Mouse (Mus musculus) layer of hippocampus, adult 18-20 months (tissue): ENCODE results near the gene Xcr1. TPM values are rescaled to one million over a fixed set of nuclear protein-coding genes. Genes with fewer than 3 reads are reported as not detected.

Experiments used
- DNase-seq, 2 experiments: peaks; one replicate each; pipeline ENCODE4 v3.0.0; 2022; ENCODE audit warnings: low spot score in 2 of 2
- total RNA-seq, 2 experiments: library from RNA; stranded (reverse); gene quantifications; 2 replicates each; pipeline ENCODE4 v1.2.3; 2021

Xcr1 gene
- total RNA-seq, 2 experiments from 2014 or later: not detected

DNA sequence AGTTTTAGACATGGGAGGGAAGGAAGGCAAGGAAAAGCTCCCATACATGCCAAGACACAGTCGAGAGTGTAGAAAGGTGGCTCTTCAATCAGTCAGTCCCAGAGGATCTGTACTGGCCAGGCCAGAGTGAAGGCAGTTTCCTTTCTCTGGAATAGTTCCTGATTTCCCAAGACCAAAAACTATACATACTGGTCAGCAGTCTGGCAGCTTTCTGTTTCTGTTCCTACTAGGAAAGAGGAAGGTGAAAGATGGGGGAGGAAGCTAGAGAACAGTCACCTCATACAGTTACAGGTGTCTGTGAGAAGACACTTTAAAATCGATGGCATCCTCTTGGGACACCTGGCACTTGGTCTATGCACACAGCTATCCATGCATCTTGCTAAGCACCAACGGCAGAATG lies 46.4 kb downstream of the Xcr1 start:
- DNase-seq: no peak

DNA sequence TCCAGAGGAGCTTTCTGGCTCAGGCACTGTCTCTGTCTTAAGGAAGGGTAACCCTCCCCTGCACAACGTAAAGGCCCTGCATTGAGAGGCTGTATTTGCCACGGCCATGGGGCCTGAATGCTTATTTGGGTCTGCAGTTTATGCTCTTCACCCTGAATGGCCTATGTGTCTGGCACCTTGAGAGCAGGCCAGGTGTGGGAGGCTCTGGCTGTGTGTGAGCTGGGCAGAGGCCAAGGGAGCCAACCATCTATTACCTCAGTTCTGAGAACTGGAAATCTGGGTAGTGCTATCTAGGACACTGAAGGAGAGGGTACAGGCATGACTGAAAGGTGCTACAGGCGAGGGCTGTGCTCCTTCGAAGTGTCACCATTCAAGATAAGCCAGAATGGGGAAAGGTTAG lies 47.0 kb downstream of the Xcr1 start:
- DNase-seq: no peak

DNA sequence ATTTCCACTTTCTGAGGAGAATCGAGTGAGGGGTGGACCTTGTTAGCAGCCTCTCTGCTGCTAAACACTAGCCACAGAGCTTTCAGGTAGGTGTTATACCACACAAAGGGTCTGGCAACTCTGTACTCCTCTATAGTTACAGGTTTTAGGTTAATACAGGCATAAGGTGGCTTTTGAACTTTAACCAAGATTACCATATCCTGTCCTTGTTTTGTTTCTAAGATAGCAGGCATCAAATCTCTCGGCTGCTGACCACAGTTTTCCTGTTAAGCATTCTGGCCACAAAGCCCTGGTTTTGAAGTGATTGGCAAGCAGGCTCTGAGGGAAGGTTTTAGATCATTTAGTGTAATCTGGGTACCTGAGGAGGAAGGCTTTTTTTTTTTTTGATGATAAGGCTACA lies 47.5 kb downstream of the Xcr1 start:
- no peak for DNase-seq

DNA sequence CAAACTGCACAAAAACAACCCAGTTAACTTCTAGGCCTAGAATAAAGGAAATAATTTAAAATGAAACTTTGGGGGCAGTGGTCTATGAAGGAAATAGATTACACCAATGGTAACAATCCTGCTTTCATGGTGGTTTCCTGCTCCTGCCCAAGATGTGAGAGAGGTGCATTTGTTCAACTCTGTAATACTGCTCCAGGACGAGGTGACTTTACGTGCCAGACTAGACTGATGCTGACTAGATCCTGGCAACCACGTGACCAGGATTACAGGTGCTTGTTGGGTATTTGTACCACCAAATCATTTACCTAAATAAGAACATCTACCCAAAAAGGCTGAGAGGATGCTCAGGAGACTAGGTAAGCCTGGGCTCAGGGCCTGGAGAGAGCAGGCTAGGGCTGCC lies 50.0 kb downstream of the Xcr1 start:
- no peak for DNase-seq

DNA sequence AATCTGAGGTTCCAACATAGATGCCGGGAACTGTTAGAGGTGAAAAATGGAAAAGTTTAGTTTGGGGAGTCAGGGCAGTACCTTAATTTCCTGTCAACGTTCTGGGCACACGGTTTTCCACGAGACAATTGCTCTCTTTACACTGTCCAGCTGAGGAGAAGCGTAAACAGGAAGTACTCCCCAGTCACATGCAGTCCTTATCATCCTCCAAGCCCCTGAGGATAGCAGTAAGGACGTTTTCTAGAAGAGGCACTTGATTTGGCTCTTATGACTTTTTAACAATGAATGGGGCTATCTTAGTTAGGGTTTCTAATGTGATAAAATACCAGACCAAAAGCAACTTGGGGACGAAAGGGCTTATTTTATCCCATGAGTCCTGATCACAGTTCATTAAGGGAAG lies 53.2 kb downstream of the Xcr1 start:
- DNase-seq: no peak

DNA sequence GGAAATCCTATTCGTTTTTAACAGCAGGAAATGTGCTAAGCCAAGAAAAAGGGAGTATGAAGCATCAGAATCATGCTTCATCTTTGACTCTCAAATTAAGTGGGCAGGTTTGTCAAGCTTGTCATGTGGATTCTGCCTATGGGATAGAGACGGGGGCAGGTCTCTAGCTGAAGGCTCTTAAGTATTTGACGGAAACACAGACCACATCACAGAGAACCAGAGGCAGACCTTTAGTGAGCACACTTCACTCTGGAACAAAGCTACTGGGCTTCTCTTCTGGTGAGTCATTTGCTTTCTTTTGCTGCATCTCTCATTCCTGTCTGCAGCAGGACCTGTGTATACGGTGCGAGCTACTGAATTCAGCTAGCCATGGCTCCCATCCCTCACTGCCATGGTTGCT lies 55.6 kb downstream of the Xcr1 start, which contains the start of gene Cxcr6:
Gene Cxcr6 (plus strand): TSS at position 209 of the 400 bp plus-strand sequence.
- no peak for DNase-seq

DNA sequence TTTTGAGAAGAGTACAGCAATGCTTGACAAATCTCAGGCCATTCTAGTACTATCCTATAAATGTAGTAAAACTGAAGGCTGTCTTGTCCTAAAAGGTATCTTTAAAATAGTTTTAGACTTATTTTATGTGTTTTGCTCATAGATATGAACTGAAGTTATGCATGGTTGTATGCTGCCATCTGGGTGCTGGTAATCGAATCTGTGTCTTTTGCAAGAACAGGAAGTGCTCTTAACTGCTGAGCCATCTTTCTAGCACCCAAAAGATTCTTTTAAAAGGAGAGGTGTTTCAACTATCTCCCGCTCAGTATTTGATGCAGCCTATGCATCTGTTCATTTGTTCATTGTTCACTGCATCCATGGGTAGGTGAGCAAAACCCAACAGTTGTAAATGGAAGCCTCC lies 56.6 kb downstream of the Xcr1 start:
- DNase-seq: no peak

DNA sequence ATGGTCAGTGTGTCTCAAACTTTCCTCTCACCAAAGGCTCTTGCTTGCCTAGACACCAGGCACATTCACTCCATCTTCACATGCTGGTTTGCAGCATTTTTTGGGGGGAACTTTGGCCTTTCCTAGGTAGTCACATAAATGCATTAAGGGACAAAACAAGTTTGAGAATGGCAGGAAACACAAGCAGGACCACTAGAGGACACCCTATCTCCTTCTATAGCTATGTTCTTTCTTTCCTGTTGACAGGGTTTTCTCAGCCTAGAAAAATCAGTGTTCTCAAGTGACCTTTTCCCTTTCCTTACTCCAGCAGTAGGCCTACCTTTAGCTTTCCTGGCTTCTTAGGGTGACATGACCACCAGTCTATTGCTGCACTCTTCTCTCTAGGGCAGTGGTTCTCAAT lies 58.9 kb downstream of the Xcr1 start:
- no peak for DNase-seq

DNA sequence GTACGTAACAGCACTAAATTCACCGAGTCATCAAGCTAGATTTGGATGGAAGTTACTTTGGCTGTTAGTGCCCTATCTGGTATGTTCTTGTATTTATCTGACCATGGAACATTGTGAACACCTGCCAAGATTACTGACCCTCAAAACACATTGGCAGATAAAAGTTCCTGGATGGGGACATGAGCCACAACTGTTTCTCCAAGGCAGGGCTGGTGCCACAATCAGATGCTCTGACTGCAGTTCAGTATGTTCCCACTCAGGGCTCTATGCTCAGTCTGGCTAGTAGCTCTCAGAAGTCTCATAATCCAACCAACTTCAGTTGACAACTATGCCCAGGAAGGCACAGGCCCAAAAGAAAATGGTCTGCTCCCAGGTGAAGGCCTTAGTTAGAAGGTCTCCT lies 59.4 kb downstream of the Xcr1 start:
- DNase-seq: no peak

Other genes with a start within 250 kb of the Xcr1 start
- under 1 TPM; 0.17 to 0.28 TPM for gene Slc6a20b, start 229.5 kb downstream of the Xcr1 start, total RNA-seq
- under 1 TPM in 1 of 2 experiments, not detected in 1; 0.15 TPM for gene Ccr9, start 183.6 kb downstream of the Xcr1 start, total RNA-seq
- 1 to 10 TPM; 9.9 to 10.0 TPM for gene Slc6a20a, start 183.1 kb downstream of the Xcr1 start, total RNA-seq
- gene Lztfl1, start 144.3 kb downstream of the Xcr1 start, total RNA-seq: 10 to 100 TPM; 58.2 to 63.0 TPM
- not detected for gene Cxcr6, start 55.6 kb downstream of the Xcr1 start, total RNA-seq
- gene Fyco1, start 10.1 kb downstream of the Xcr1 start, total RNA-seq: 10 to 100 TPM; 39.1 to 40.3 TPM
- under 1 TPM in 1 of 2 experiments, not detected in 1; 0.10 TPM for gene Ccr1, start 106.7 kb upstream of the Xcr1 start, total RNA-seq
- gene Ccr1l1, start 116.4 kb upstream of the Xcr1 start, total RNA-seq: not detected
- gene Ccr3, start 159.9 kb upstream of the Xcr1 start, total RNA-seq: not detected
- gene Ccr2, start 239.9 kb upstream of the Xcr1 start, total RNA-seq: under 1 TPM in 1 of 2 experiments, not detected in 1; 0.12 TPM